Mouse (Mus musculus): ENCODE results near the gene Prc1. TPM values are rescaled to one million over a fixed set of nuclear protein-coding genes. Genes with fewer than 3 reads are reported as not detected.
A peak's percentile ranks its signal among the peaks of the same experiment; 100 is the strongest.

Prc1 gene
- polyA plus RNA-seq, 1 experiment, result 44.8 TPM

DNA sequence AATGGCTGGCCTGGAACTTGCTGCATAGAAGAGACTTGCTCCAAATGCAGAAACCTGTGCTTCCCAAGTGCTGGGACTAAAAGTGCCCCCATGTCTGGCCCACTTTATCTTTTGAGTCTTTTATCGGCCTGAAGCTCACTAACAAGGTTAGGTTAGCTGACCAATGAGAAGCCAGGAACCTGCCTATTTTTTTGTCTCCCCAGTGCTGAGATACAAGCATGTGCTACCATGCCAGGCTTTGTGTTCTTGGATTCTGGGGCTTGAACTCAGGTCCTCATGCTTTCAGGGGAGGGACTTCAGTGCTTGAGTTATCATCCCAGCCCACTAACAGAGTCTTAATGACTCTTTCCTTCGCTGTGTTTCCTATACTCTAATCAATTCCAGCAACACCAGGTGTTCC is 36.5 kb upstream of the Prc1 start:
- Histone ChIP-seq H3K27me3 (ENCODE audit: control insufficient read depth, insufficient read depth, low read length) (no peaks in the 10 kb centered on the region), H3K27ac (ENCODE audit: control insufficient read depth, insufficient read depth, low read depth, low read length) (no peak overlapping the region), H3K4me1 (ENCODE audit: control insufficient read depth, insufficient read depth, low read length) (peaks cover 11% of the 10 kb centered on the region), H3K36me3 (ENCODE audit: control insufficient read depth, insufficient read depth, low read length) (no peaks in the 10 kb centered on the region), H3K4me3 (ENCODE audit: control insufficient read depth, low read depth, low read length) (no peak overlapping the region)
- TF ChIP-seq CTCF (IDR thresholded peaks at IDR 0.05; ENCODE audit: control insufficient read depth, insufficient read depth, insufficient replicate concordance, low read depth, low read length), result no peak
- no peak for TF ChIP-seq POLR2A (IDR thresholded peaks at IDR 0.05; ENCODE audit: control insufficient read depth, low read depth, low read length)

DNA sequence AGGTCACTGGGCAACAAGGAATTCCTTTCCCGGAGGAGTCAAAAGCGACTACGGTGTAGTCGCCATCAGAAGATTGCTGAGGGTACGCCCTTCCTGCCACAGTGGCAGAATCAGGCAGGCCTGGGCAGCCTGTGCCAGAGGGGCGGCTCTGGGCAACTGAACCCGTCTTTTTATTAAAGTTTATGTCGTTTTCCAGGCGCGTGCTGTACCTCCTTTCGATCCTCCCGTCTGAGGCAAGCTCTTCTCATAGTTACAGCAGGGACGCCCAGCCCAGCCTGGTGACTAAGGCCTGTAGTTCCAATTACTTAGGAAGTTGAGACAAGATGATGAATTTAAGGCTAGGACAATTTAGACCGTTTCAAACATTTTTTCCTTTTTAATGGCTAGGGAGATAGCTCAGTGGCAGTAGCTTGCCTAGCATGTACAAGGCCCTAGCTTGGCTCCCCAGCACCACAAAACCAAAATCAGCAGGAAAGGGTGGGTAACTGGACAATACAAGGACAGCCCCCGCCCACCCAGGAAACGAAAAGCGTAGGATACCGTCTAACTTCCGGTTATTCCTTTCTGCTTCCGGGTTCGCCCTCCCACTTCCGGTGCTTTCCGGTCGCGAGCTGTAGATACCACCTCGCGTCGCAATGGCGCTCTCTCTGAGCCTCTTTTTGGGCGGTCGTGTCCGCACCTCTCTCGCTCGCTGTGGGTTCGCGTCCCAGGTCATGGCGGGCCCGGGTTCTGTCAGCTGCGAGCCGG is 33.5 kb upstream of the Prc1 start, which contains the start of gene Ngrn:
TSS of gene Ngrn (plus strand) at position 591 of the 747 bp plus-strand sequence.
- TF ChIP-seq POLR2A (IDR thresholded peaks at IDR 0.05; ENCODE audit: control insufficient read depth, low read depth, low read length) (peak; percentile 94), CTCF (IDR thresholded peaks at IDR 0.05; ENCODE audit: control insufficient read depth, insufficient read depth, insufficient replicate concordance, low read depth, low read length) (no peak; the same call in 1 of the 2 replicates)

DNA sequence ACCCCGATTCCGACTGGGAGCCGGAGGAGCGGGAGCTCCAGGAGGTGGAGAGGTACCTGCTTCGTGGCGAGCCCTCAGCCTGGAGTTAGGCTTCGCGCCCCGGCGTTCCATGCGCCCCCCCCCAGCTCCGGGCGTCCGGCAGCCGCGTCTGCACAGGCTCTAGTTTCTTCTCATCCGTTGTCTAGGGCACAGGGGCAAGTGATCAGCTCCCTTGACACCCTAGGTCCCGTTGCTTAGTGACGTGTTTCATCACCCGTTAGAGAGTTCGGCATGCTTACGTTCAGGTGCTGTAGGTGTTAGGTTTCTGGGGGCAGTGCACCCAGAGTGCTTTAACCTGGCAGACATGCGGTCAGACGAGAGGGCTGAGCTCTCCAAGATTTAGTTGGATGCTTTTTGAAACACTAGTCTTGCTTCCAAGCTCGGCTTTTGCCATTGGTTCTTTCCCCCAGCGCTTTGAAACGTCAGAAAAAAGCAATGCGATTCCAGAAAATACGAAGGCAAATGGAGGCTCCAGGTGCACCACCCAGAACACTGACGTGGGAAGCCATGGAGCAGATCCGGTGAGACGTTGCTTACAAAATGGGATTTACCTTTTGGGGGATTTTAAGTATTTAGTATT is 32.8 kb upstream of the Prc1 start:
- H3K27me3 ChIP-seq (ENCODE audit: control insufficient read depth, insufficient read depth, low read length), result no peaks in the 10 kb centered on the region
- peaks cover 2% of the 10 kb centered on the region; the same call in 1 of the 2 replicates for H3K36me3 ChIP-seq (ENCODE audit: control insufficient read depth, insufficient read depth, low read length)
- no peak for TF ChIP-seq CTCF (IDR thresholded peaks at IDR 0.05; ENCODE audit: control insufficient read depth, insufficient read depth, insufficient replicate concordance, low read depth, low read length)
- TF ChIP-seq POLR2A (IDR thresholded peaks at IDR 0.05; ENCODE audit: control insufficient read depth, low read depth, low read length), result no peak
- H3K4me1 ChIP-seq (ENCODE audit: control insufficient read depth, insufficient read depth, low read length), result peaks cover 11% of the 10 kb centered on the region
- H3K4me3 ChIP-seq (ENCODE audit: control insufficient read depth, low read depth, low read length), result peak overlapping the region; percentile 97
- peak overlapping the region; percentile 89 for H3K27ac ChIP-seq (ENCODE audit: control insufficient read depth, insufficient read depth, low read depth, low read length)

More for the DNA sequence above, 33.5 kb upstream of the Prc1 start, which contains the start of gene Ngrn:
- Histone ChIP-seq H3K27me3 (ENCODE audit: control insufficient read depth, insufficient read depth, low read length) (no peaks in the 10 kb centered on the region), H3K36me3 (ENCODE audit: control insufficient read depth, insufficient read depth, low read length) (peaks cover 2% of the 10 kb centered on the region; the same call in 1 of the 2 replicates), H3K27ac (ENCODE audit: control insufficient read depth, insufficient read depth, low read depth, low read length) (peak within 1 kb of the TSS; percentile 89), H3K4me1 (ENCODE audit: control insufficient read depth, insufficient read depth, low read length) (peaks cover 11% of the 10 kb centered on the region), H3K4me3 (ENCODE audit: control insufficient read depth, low read depth, low read length) (peak within 1 kb of the TSS; percentile 97)

DNA sequence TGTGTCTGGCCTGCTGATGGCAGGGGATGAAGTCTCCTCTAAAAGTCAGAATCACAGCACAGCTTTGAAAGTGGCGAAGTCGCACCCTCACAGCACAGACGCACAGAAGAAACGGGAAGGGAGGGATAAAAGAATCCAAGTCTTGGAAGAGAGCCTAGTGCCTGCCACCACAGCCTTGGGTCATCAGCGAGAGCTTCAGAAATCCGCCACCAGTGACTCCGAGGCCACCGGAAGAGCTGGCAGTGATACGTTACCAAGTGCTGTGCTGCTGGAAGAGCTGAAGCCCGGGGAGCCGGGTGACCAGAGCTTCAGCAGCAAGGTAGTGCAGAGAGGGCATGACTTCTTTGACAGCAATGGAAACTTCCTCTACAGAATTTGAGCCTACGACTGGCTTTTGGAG is 29.6 kb upstream of the Prc1 start:
- TF ChIP-seq POLR2A (IDR thresholded peaks at IDR 0.05; ENCODE audit: control insufficient read depth, low read depth, low read length) (no peak), CTCF (IDR thresholded peaks at IDR 0.05; ENCODE audit: control insufficient read depth, insufficient read depth, insufficient replicate concordance, low read depth, low read length) (no peak)
- peaks cover 13% of the 10 kb centered on the region for H3K4me1 ChIP-seq (ENCODE audit: control insufficient read depth, insufficient read depth, low read length)
- H3K36me3 ChIP-seq (ENCODE audit: control insufficient read depth, insufficient read depth, low read length), result peaks cover 2% of the 10 kb centered on the region; the same call in 1 of the 2 replicates
- H3K4me3 ChIP-seq (ENCODE audit: control insufficient read depth, low read depth, low read length), result no peak overlapping the region
- no peaks in the 10 kb centered on the region for H3K27me3 ChIP-seq (ENCODE audit: control insufficient read depth, insufficient read depth, low read length)
- no peak overlapping the region for H3K27ac ChIP-seq (ENCODE audit: control insufficient read depth, insufficient read depth, low read depth, low read length)

DNA sequence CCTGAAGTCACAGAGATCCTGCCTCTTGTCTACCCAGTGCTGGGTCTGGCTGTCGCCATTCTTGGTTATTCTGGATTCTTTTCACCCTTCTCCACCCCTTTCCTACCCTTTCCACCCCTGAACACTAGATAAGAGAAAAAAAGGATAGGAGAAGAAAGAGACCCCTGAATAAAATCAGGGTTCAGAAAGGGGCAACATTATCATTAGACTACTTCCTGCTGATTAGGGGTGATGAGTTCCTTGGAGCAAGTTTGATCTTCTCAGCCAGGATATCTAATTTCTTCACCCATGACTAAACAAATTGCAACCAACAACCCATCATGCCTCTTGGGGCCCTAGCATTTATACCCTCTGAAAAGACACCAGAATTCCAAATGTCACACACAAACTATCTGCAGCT is 26.5 kb upstream of the Prc1 start:
- H3K4me3 ChIP-seq (ENCODE audit: control insufficient read depth, low read depth, low read length), result no peak overlapping the region
- H3K4me1 ChIP-seq (ENCODE audit: control insufficient read depth, insufficient read depth, low read length), result peaks cover 6% of the 10 kb centered on the region; the same call in 1 of the 2 replicates
- H3K36me3 ChIP-seq (ENCODE audit: control insufficient read depth, insufficient read depth, low read length), result peaks cover 2% of the 10 kb centered on the region; the same call in 1 of the 2 replicates
- TF ChIP-seq CTCF (IDR thresholded peaks at IDR 0.05; ENCODE audit: control insufficient read depth, insufficient read depth, insufficient replicate concordance, low read depth, low read length) (no peak), POLR2A (IDR thresholded peaks at IDR 0.05; ENCODE audit: control insufficient read depth, low read depth, low read length) (no peak)
- no peak overlapping the region for H3K27ac ChIP-seq (ENCODE audit: control insufficient read depth, insufficient read depth, low read depth, low read length)
- H3K27me3 ChIP-seq (ENCODE audit: control insufficient read depth, insufficient read depth, low read length), result no peaks in the 10 kb centered on the region

DNA sequence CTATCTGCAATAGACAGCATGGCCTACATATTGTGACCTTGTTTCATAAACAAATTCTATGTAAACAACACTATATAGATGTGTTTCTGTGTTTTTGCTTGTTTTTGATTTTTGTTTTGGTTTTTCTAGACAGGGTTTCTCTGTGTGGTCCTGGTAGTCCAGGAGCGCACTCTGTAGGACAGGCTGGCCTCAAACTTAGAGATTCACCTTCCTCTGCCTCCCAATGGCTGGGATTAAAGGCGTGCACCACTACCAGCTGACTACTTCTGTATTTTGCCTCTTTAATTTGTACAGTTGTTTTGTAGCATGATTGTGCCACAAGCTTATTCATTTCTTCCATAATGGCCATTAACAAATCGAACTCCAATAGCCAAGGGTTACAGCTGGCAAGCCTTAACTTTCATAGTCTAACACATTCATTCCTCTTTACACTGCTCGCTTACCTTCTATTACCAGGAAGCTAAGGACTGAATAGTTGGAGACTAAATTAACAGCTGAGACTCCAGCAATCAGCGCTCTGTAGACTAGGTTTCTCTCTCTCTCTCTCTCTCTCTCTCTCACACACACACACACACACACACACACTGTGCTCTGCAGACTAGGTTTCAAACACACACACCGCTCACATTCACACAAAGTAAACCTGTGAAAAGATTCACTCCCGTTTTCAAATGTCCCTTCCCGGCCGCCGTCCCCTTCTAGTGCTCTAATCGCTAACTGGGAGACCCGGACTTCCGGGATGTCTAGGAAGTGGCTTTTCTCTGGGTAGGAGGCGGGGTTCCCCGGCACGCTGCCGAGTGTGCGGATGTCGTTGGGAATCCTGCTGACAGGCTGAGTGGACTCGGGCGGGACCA is 25.1 kb upstream of the Prc1 start, which contains the start of gene Vps33b:
TSS of gene Vps33b (plus strand) at position 753 of the 854 bp plus-strand sequence.
- Histone ChIP-seq H3K27ac (ENCODE audit: control insufficient read depth, insufficient read depth, low read depth, low read length) (peak within 1 kb of the TSS; percentile 76), H3K4me3 (ENCODE audit: control insufficient read depth, low read depth, low read length) (peak within 1 kb of the TSS; percentile 96), H3K4me1 (ENCODE audit: control insufficient read depth, insufficient read depth, low read length) (peaks cover 6% of the 10 kb centered on the region; the same call in 1 of the 2 replicates), H3K27me3 (ENCODE audit: control insufficient read depth, insufficient read depth, low read length) (no peaks in the 10 kb centered on the region), H3K36me3 (ENCODE audit: control insufficient read depth, insufficient read depth, low read length) (peaks cover 2% of the 10 kb centered on the region; the same call in 1 of the 2 replicates)
- TF ChIP-seq POLR2A (IDR thresholded peaks at IDR 0.05; ENCODE audit: control insufficient read depth, low read depth, low read length) (peak; percentile 63), CTCF (IDR thresholded peaks at IDR 0.05; ENCODE audit: control insufficient read depth, insufficient read depth, insufficient replicate concordance, low read depth, low read length) (no peak)

Data from testis, adult 2 months (tissue).